ENCODE assay signal across 23 mouse cellular contexts in the genomic region with DNA sequence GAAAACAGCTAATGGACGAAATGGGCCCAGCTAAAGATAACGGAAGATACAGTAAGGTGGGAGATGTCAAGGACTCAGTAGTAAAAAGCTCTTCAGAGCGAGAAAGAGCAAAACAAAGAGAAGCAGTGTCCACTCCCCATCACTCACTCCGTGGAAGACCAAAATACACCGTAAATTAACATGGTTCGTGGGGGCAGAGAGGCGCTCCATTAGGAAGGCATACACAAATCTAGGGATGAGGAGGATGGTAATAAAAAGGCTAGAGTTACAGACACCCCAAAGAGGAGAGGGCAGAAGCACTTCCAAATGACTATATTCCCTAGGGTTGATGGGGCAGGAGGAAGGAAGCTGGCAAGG.
A peak's percentile ranks its signal among the peaks of the same experiment; 100 is the strongest.
DNase-seq lines count a peak whose midpoint lies in the region; ATAC-seq and TF ChIP-seq lines count a peak whose summit lies in the region.
"Had no signal": no experiment of that assay in that cellular context is flagged by ENCODE, and none has a peak within 500 bp of the region (broad histone marks: within the 10 kb centered on the region; RNA-seq: fewer than 3 reads in every experiment).

No protein-coding gene starts in this region.

- H3K4me1 ChIP-seq in limb, embryonic 12.5 days (replicated peaks): peaks cover 52% of the 10 kb centered on the region
- H3K4me1 ChIP-seq in limb, embryonic 10.5 days: peaks cover 48% of the 10 kb centered on the region
- H3K4me1 ChIP-seq in embryonic fibroblast, embryonic 13.5 days (ENCODE audit: control insufficient read depth, insufficient read depth, low read length): peaks cover 12% of the 10 kb centered on the region; the same call in 1 of the 2 replicates
- peaks cover 30% of the 10 kb centered on the region for H3K4me1 ChIP-seq in liver, embryonic 13.5 days (replicated peaks)
- H3K4me1 ChIP-seq: heart, embryonic 15.5 days had no signal

- no peak for ATAC-seq in limb, embryonic 12.5 days (ENCODE audit: insufficient number of reproducible peaks, insufficient read depth, low FRiP score, low TSS enrichment, low read depth)
- no peak for ATAC-seq in liver, embryonic 13.5 days (ENCODE audit: low read depth)
- ATAC-seq in granulocyte monocyte progenitor cell, adult 5-6 weeks (replicated peaks; ENCODE audit: poor library complexity, severe bottlenecking): no peak
- ATAC-seq: forebrain, postnatal 0 days; hindbrain, embryonic 16.5 days had no signal

- no peak overlapping the region for H3K4me3 ChIP-seq in limb, embryonic 12.5 days (replicated peaks)
- H3K4me3 ChIP-seq in limb, embryonic 10.5 days: no peak overlapping the region
- H3K4me3 ChIP-seq in embryonic fibroblast, embryonic 13.5 days (ENCODE audit: insufficient read depth, low read length): no peak overlapping the region
- no peak overlapping the region for H3K4me3 ChIP-seq in liver, embryonic 13.5 days (replicated peaks)
- H3K4me3 ChIP-seq: embryonic facial prominence, embryonic 13.5 days; heart, embryonic 15.5 days; layer of hippocampus, adult 2 months; megakaryocyte, embryonic 14.5 days; neural tube, embryonic 13.5 days had no signal

- no peak overlapping the region for H3K9ac ChIP-seq in limb, embryonic 12.5 days (replicated peaks)
- no peak overlapping the region for H3K9ac ChIP-seq in liver, embryonic 13.5 days
- H3K9ac ChIP-seq: embryonic facial prominence, embryonic 13.5 days; forebrain, postnatal 0 days; heart, embryonic 15.5 days; neural tube, embryonic 13.5 days had no signal

- intact Hi-C loops in left cerebral cortex, postnatal 14 days (cut with DNase I): no loop called here

- no peaks in the 10 kb centered on the region for H3K36me3 ChIP-seq in limb, embryonic 12.5 days
- no peaks in the 10 kb centered on the region for H3K36me3 ChIP-seq in limb, embryonic 10.5 days
- no peaks in the 10 kb centered on the region for H3K36me3 ChIP-seq in liver, embryonic 13.5 days
- H3K36me3 ChIP-seq: embryonic facial prominence, embryonic 13.5 days; heart, embryonic 15.5 days; neural tube, embryonic 13.5 days had no signal

- no peak for TF ChIP-seq POLR2A in embryonic fibroblast, embryonic 13.5 days (IDR thresholded peaks at IDR 0.05; ENCODE audit: low read depth, low read length)

- peak overlapping the region; percentile 17; the same call in 1 of the 2 replicates for H3K4me2 ChIP-seq in limb, embryonic 12.5 days
- H3K4me2 ChIP-seq in liver, embryonic 13.5 days: no peak overlapping the region
- H3K4me2 ChIP-seq: embryonic facial prominence, embryonic 13.5 days; heart, embryonic 15.5 days; neural tube, embryonic 13.5 days had no signal

- TF ChIP-seq CTCF in embryonic fibroblast, embryonic 13.5 days (IDR thresholded peaks at IDR 0.05; ENCODE audit: borderline replicate concordance, insufficient read depth, low read length): no peak

- 0 out of 2 replicates have a peak overlapping the region, but pooled peaks have one; percentile 25 for H3K27ac ChIP-seq in limb, embryonic 12.5 days
- H3K27ac ChIP-seq in limb, embryonic 10.5 days: no peak overlapping the region
- H3K27ac ChIP-seq in embryonic fibroblast, embryonic 13.5 days (ENCODE audit: insufficient read depth, low read length): peak overlapping the region; percentile 51
- peak overlapping the region; percentile 29; the same call in 1 of the 2 replicates for H3K27ac ChIP-seq in liver, embryonic 13.5 days
- H3K27ac ChIP-seq: embryonic facial prominence, embryonic 13.5 days; heart, embryonic 15.5 days; layer of hippocampus, adult 2 months; neural tube, embryonic 13.5 days had no signal

- no peaks in the 10 kb centered on the region for H3K27me3 ChIP-seq in limb, embryonic 12.5 days
- no peaks in the 10 kb centered on the region for H3K27me3 ChIP-seq in limb, embryonic 10.5 days (ENCODE audit: low read depth, poor library complexity, severe bottlenecking)
- no peaks in the 10 kb centered on the region for H3K27me3 ChIP-seq in liver, embryonic 13.5 days
- H3K27me3 ChIP-seq: heart, embryonic 15.5 days; megakaryocyte, embryonic 14.5 days; neural tube, embryonic 13.5 days; Patski had no signal

- 32% methylated on average over 7 of the region's 7 CpGs for WGBS in limb, embryonic 12.5 days
- WGBS in limb, embryonic 10.5 days: 31% methylated on average over 7 of the region's 7 CpGs
- WGBS in liver, embryonic 13.5 days (ENCODE audit: insufficient replicate concordance): 59% methylated on average over 7 of the region's 7 CpGs

- no peaks in the 10 kb centered on the region for H3K9me3 ChIP-seq in limb, embryonic 12.5 days
- H3K9me3 ChIP-seq in limb, embryonic 10.5 days (replicated peaks): no peaks in the 10 kb centered on the region
- H3K9me3 ChIP-seq in liver, embryonic 13.5 days (replicated peaks): no peaks in the 10 kb centered on the region
- H3K9me3 ChIP-seq: embryonic facial prominence, embryonic 13.5 days; heart, embryonic 15.5 days; megakaryocyte, embryonic 14.5 days; neural tube, embryonic 13.5 days had no signal

- peak; percentile 15 for DNase-seq in embryo, embryonic 9.5 days (ENCODE audit: extremely low spot score)
- no peak for DNase-seq in embryo, embryonic 11 days
- DNase-seq in limb, embryonic 10.5 days (ENCODE audit: low spot score): no peak
- no peak for DNase-seq in liver, embryonic 13.5 days
- DNase-seq in left cerebral cortex, postnatal 14 days (ENCODE audit: low spot score in 2 of 2): no peak
- DNase-seq: adrenal gland, postnatal 14 days; cerebellum, adult 9-11 months; forebrain, postnatal 0 days; heart, adult 11 months; kidney, postnatal 10 days; layer of hippocampus, postnatal 36 days; midbrain, embryonic 14.5 days; right cerebral cortex, adult 18-20 months had no signal
